Mouse (Mus musculus): ENCODE results near the gene Angel1.

The Angel1 gene

DNA sequence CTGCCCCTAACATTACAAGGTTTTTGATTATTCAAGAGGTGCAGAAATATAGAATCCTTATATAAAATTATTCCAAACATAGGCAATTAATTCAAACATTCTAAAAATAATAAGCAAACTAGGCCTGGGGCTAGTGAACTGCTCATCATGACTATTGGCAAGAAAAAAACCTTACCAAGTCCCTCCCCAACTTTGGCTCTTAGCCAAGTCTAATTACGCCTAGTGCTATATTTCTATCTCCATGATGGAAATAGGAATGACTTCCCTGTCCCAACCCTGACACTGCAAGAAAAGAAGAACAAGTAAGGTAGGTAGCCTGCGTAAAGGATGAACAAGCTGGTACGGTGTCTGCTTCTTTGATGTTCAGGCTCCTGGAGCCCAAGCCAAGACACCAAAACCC is 23.6 kb downstream of the Angel1 start:
- in situ Hi-C loops (cut with MboI), result no loop called here

DNA sequence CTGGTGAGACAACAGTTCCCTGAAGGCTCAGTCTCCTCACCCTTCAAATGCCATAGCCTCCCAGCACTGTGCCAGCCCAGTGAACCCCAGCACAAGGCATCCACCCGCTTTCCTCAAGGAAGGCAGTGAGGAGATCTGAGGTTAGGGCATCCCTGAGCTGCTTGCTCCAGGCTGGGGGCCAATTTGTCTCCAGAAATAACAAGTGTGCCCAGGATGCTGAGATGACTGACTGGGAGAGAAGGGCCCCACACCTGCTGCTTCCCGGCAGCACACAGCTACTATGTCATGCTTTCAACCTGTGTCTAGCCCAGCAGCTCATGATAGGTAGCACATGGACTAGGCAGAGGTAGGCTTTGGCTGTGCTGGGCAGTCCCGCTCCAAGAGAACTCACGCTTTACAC is 24.8 kb downstream of the Angel1 start:
- in situ Hi-C loops (cut with MboI), result no loop called here

DNA sequence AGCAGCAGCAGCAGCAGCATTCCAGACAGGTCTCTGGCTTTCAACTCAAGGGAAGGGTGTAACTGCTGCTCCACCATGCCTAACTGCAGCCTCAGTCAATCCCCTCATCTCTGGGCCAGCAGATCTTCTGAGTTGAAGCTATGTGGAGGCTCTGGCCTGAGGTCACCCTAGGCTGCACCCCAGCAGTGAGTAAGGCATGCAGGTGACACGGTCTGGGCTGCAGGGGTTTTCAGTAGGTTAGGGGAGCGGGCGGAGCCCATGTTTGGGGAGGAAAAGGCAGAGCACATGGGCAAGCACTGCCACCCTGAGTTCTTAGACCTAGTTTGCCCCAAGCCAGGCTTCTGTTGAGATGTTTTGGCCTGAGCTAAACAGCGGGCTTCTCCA is 25.3 kb downstream of the Angel1 start:
- in situ Hi-C loops (cut with MboI), result no loop called here

DNA sequence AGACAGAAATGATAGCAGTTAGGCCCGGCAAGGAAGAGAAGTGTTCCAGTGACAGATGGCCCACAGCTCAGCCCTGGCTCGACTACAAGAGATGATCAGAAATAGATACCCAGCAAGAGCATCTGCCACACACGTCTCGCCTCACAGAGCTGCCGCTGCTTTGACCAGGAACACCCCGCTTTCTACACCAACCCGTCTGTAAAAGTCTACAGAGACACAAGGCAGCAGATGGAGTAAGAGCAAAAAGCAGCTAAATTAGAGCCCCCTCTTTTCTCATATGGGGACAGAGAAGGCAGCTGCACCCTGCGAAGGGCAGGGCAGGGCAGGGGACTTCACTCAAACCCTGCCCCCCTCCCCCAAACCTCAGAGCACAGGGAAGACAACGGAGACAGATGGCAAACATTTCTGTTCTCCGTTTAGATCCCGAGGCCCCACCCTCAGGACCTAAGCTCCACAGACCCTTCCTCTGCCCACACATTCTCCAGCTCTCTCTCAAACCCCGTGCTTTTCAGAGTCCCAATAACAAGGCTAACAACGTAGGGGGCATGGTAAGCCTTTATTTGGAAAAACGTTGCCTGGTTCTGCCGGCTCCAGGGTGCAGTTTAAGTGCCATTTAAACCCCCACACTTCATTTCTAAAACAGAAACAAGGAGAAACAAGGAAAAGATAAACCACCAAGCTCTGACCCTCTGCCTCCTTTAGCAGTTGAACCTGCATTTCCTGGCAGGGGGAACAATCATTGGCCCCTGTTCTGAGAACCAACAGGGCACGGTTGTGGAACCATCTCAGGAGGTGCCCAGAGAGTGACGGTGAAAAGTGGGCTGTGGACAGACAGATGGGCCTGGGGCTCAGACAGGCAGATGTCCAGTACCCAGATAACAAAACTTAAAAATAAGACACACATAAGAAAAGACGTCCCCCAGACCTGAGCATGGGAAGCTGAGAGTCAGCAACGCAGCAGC is 26.0 kb downstream of the Angel1 start:
- in situ Hi-C loops (cut with MboI), result no loop called here

DNA sequence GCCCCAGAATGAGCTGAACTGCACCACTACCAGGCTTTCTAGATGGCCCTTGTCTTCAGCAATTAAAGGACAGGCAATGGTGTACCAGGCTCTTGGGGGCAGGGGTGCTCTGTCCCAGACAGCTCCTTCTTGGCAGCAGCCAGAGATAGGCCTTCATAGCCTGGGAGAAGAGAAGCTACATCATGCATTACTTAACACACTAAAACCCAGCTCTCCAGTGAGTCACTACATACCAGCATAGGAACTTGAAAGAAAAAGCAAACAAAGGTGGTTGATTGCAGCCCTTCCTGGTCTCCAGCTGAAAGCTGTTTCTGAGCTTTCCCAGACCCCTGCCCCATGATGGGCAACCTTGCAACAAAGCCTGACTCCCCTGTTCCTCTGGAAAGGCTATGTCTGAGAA is 27.7 kb downstream of the Angel1 start:
- in situ Hi-C loops (cut with MboI), result no loop called here

DNA sequence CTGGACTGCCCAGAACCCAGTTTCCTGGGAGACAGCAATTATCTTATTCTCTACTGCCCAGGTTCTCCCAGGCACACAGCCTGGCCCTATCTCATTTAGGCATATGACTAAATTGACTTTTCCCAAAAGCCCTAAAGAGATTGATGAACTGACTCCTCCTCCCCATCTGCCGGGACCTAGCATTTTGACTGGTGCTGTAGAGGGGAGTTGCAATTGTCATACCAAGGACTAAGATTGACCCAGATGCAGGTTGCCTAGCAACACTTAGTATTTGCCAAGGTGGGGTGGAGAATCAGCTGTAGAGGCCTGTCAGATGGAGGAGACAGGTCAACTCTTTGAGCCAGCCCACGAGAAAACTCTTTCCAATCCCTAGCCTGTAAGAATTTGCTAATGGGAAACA is 28.3 kb downstream of the Angel1 start:
- in situ Hi-C loops (cut with MboI), result no loop called here

DNA sequence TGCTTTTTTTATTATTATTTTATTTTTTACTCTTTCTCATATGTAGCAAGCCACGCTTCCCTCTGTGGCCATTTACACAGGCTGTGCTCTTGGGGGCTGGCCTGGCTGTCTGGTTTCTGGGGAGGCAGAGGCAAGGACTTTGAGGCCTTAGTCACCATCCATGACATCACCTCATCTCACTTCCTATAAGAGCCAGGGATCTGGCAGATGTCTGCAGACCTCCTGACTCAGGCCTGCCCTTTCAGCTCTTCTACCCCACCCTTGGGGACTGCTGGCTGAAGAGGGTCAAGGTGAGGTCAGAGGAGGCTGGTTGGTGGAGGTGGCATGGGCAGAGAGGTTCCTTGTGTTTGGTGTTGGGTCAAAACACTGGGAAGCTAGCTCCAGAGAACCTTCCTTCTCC is 31.8 kb downstream of the Angel1 start:
- in situ Hi-C loops (cut with MboI), result no loop called here

DNA sequence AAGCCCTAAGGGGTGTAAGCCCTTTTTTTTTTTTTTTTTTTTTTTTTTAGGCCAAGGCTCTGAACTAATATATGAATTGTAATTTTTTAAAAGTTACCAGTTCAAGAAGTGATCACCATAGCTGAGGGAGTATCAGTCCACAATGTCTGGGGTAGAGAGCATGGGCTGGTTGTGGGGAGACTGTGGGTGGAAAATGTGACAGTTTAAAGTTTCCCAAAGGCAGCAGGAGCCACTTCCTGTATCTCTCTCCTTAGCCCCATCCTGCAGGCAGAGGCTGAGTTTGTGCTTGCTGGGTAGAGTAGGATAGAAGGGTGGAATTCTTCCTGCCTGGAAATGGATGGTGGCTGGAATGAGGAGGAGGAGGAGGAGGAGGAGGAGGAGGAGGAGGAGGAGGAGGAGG is 32.9 kb downstream of the Angel1 start:
- in situ Hi-C loops (cut with MboI), result no loop called here

DNA sequence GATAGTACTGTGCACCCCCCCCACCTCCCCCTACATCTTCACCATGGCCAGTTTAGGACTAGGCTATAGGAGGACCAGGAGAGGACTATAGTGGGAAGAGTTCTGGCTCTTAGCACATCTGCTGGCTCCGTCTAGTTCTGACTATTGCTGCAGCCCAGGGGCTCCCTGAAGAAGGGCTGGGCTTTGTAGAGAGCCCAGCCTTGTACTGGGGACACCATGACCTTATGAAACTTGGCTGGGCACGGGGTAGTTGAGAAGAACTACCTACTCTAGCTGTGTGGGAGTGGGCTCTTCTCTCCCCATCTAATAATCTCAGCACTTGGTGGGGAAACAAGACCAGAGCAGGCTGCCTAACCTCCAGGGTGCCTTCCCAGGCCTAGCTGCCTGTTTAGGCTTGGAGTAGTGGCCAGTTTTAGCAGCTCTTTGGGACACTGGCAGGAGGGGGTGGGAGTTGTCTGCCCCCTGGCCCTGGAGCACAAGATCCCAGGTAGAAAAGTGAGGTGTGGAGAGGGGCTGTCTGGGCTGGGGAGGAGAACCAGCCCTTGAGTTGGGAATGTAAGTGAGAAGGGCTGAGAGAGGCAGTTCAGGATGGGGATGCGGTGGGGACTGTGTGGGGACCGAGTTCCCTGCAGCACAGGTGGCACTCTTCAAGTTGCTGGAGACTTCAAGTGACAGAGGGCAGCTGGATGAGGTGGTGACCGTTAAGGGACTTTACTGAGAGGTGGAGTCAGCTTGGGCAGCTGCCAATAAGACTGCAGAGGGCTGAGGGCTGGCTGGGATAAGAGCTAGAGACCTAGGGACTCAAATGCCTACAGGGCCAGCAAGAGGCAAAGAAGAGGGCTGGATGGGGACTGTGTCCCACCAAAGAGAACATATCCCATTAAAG is 33.5 kb downstream of the Angel1 start:
- in situ Hi-C loops (cut with MboI), result no loop called here

DNA sequence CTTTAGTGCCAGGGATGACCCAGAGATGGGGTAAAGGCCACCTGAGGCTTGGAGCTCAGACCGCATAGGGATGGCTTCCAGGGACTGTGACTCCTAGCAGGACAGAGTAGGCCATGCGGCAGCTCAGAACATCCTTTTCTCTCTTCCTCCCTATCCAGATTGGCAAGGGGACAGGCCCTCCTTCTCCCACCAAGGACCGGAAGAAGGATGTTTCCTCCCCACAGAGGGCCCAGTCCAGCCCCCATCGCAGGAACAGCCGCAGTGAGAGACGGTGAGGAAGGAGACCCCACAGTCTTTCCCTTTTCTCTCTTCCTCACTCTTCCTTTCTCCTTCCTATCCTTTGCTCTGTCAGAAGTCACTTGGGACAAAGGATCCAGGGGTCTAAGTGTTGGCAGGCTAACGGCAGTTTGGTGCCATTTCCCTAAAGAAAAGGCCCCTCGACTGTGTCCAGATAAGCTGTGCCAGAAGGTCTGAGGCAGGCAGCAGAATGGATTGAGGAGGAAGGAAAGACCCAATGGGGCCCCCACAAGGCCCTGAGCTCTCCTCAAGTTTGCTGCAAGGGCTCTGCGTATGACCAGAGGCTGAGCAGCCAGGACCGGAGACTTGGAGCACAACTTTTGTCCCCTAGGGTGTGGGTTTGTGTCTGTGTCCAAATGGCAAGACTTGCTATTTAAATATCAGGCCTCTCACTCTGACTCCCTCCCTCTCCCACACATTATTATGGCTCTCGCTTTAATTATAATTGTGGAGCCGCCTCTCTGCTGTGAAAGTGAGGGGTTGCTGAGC is 35.4 kb downstream of the Angel1 start:
- in situ Hi-C loops (cut with MboI), result no loop called here

DNA sequence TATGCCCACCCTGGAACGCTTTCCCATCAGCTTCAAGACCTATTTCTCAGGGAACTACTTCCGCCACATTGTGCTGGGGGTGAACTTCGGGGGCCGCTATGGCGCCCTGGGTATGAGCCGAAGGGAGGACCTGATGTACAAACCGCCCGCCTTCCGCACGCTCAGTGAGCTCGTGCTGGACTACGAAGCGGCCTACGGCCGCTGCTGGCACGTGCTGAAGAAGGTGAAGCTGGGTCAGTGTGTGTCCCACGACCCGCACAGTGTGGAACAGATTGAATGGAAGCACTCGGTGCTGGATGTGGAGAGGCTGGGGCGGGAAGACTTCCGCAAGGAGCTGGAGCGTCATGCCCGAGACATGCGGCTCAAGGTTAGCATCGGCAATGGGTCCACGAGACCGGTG is 37.3 kb downstream of the Angel1 start:
- in situ Hi-C loops (cut with MboI), result no loop called here

DNA sequence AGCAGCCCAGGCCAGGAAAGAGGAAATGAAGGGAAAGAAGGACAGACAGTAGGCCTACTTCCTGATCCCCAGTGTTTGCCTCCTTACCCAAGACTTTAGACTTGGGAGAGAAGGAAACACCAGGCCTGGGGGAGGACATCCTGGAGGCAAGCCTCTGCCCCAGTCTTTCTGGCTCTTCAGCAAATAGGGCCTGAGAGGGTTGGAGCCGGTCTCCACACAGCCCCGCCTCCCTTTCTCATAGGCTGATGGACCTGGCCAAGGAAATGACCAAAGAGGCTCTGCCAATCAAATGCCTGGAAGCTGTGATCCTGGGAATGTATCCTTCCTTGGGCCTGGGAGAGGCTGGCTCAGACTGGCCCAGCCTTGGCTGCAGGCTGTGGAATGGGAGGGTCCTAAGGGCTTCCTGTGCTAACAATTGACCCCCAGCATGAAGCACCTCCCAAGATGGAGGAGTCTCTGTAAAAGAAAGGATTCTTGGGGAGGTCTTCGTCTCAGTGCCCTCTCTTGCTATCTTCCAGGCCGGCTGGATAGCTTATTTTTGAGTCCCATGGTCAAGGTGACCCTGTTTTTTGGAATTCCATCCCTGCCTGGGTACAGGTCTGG is 38.2 kb downstream of the Angel1 start:
- in situ Hi-C loops (cut with MboI), result no loop called here

DNA sequence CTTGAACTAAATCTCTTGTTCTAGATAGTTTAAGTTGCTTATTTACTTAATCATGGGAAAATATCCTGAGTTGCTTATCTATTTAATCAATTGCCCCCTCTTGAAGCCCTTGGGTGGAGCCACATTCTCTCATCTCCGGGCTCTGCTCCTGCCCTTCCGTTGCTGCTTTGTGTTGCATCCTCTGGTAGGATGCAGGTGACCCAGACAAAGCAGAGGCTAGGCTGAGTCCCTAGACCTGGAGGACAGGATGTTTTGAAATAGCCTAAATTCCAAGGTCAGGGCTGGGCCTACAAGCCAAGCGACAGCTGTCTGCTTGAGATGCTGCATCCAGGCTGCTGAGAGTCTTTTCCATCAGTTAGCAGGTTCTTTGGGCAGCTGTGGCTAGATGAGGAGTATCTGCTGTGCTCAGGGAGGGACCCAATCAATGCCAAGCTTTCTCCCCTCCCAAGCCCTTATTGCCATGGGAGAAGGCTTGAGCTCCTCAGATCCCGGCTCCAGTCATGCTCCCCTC is 38.8 kb downstream of the Angel1 start:
- in situ Hi-C loops (cut with MboI), result no loop called here

DNA sequence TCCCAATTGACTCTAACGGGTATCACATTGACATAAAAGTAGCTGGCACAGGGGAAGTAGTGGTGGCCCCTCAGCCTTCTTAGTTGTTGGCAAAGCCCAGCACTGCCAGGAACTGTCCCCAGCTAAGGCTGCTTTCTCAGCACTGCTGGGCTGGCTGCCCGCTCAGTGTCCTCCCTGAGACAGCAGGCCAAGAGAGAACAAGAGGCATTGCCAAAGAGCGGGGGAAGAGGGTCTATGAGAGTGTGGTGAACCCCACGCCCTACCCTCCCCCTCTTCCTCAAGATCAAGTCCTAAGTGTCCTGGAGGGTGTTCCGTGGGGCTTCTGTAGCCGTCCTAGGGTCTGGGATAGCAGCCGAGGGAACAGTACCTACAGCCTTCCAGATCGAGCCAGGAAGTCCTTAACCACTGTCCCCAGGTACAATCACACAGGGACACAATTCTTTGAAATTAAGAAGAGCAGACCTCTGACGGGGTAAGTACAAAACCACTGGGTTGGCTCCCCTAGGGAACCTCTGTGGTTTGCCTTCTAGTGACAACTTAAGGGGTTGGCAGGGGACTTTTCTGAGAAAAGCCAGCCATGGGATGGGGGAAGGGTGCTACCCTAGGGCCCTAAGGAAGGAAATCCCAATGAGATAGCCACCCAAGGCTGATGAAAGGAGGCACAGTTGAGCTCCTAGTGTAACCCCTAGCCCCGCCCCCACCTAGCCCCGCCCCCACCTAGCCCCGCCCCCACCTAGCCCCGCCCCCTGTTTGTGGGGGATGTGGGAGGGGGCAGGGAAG is 39.5 kb downstream of the Angel1 start:
- in situ Hi-C loops (cut with MboI), result no loop called here

DNA sequence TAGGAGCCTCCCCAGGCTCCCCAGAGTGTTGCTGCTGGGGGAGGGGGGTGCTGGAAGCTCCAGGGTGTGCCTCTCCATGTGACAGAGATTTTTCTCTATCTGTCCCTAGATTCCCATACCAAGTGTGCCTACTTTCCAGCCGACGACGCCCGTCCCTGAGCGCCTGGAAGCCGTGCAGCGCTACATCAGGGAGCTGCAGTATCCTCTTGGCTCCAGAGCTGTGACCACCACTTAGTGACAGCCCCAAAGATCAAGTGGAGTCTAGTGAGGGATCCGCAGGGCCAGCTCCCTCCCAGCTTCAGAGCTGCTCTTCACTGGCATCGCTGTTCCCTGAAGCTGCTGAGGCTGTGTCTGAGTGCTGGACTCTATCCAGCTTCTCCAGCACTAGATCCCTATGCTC is 41.0 kb downstream of the Angel1 start:
- in situ Hi-C loops (cut with MboI), result no loop called here

DNA sequence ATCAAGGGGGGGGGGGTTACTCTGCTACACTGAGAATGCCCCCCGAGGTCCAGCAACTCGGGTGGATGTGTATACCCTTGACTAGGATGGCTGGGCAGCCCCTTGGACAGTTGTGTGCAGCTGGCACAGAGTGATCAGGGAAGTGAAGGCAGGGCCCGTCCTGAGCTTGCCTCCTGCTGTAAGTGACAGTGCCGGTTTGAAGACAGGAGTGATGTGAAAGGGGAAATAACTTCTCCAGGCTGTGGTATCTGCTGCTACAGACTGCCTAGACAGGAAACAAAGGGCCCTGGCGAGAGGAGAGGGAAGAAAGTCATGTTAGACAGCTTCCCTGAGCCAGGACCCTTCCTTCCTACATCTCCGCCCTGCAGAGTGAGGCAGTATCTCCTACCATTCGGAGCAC is 42.6 kb downstream of the Angel1 start:
- in situ Hi-C loops (cut with MboI), result no loop called here

DNA sequence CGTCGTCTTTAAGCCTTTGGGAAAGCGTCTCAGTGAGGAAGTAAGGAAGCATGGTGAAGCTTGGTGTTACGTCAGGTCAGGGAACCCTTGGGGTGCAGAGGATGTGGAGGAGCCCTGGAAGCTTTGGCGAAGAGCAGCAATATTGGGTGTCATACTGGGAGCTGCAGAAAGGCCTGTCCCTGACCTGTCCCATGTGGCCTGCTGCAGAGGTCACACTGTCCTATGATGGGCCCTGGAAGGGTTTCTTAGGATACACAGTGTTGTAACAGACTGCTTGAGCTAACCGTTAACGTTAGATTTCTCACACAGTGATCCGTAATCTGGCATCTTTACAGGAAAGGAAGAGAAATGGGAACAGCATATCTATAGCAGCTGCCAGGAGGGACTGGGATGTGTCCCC is 44.1 kb downstream of the Angel1 start:
- in situ Hi-C loops (cut with MboI), result no loop called here

DNA sequence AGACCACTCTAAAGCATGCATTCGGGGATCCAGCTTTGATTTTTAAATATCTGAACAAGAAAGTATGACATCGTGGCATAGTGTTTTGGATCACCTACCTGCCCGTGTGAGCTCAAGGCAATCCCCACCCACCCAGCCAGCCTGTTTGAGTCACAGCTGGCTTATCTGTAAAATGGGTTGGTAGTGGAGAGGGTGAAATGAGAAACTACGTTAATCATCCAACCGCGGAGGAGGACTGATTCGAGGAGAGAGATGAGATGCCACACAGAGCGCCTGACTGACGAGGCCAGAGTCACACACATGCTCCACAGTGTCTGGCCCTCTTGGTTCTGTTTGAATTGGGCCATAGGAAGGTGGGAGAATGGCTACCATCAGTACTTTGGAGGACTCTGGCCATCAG is 44.6 kb downstream of the Angel1 start:
- in situ Hi-C loops (cut with MboI), result no loop called here

DNA sequence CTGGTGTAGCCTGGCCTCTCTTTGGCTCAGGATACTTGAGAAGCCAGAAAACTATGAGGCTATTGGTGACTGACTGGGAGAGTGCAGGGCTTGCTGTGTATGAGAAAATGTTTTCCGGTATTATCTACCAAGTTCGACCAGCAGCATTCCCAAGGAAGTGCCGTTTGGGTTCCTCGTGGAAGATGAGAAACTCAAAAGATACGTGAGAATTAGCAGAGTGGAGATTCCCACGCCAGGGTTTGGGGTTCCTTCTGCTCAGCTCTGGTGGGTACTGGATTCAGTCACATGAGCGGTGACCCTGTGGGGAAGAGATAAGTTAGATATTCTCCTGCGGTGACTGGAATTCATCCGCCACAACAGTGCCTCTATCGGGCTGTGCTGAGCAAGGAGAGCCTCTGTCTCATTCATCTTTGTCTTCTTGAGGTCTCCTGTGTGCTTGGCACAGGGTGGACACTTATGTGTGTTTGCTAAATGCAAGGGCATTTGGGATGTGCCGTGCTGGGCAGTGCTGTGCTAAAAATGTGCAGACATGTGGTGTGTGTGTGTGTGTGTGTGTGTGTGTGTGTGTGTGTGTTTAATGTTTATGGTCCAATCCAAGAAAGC is 45.6 kb downstream of the Angel1 start:
- in situ Hi-C loops (cut with MboI), result no loop called here

DNA sequence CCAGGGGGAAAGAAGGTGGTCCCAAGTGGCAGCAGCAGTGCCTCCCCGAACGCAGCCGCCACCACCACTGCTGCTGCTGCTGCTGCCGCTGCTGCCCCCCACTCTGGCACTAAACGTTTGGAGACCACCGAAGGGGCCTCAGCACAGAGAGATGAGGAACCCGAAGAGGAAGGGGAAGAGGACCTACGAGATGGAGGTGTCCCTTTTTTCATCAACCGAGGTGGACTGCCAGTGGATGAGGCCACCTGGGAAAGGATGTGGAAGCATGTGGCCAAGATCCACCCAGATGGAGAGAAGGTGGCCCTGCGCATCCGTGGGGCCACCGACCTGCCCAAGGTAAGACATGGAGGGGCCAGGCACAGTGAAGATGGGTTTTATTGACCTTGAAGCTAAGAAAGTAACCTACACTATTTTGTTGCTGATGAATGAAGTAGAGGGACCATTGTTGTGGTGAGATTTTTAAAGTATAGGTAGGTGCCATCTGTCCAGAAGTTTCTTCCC is 46.2 kb downstream of the Angel1 start:
- in situ Hi-C loops (cut with MboI), result no loop called here

All from mature B cell (primary cell).